Mouse (Mus musculus) heart, embryonic 10.5 days (tissue): ENCODE results near the gene Nucks1. TPM values are rescaled to one million over a fixed set of nuclear protein-coding genes. Genes with fewer than 3 reads are reported as not detected.

Source experiments
- DNase-seq: peaks from one replicate; pipeline ENCODE4 v3.0.0-alpha.2; 2017; ENCODE audit warnings: low spot score
- H3K27ac ChIP-seq: fragments of 300-500 bp; sonication (generic); 2 replicates; pipeline ENCODE4 v1.5.1; 2016; ENCODE audit warnings: mild to moderate bottlenecking
- H3K27me3 ChIP-seq: fragments of 300-500 bp; sonication (generic); 2 replicates; pipeline ENCODE4 v1.6.1; 2016; ENCODE audit warnings: mild to moderate bottlenecking; ENCODE audit not compliant: poor library complexity, insufficient read depth, severe bottlenecking
- H3K36me3 ChIP-seq: fragments of 300-500 bp; sonication (generic); 2 replicates; pipeline ENCODE4 v1.6.1; 2016; ENCODE audit warnings: mild to moderate bottlenecking, moderate library complexity
- H3K4me1 ChIP-seq: fragments of 300-500 bp; sonication (generic); 2 replicates; pipeline ENCODE4 v1.6.1; 2016; ENCODE audit warnings: mild to moderate bottlenecking
- H3K4me3 ChIP-seq: fragments of 300-500 bp; sonication (generic); 2 replicates; pipeline ENCODE4 v1.5.1; 2016; ENCODE audit warnings: mild to moderate bottlenecking, moderate library complexity
- H3K9me3 ChIP-seq: fragments of 300-500 bp; sonication (generic); 2 replicates; pipeline ENCODE4 v1.6.1; 2016; ENCODE audit warnings: mild to moderate bottlenecking, moderate library complexity
- WGBS: fragments of 180-500 bp; shearing (Covaris S2); methylation state at CpG from one replicate; pipeline ENCODE4 v1.1.7; 2016; 5-methylcytosine and 5-hydroxymethylcytosine counted together
- polyA plus RNA-seq: library from polyadenylated mRNA; unstranded; fragments of >200 nt; fragmentation: Nextera tagmentation; extraction: Ambion mirVana; gene quantifications from 2 replicates; pipeline ENCODE4 v1.2.1, GENCODE M21; 2016

The Nucks1 gene
- 58.3 and 81.0 TPM in 2 replicates for polyA plus RNA-seq

DNA sequence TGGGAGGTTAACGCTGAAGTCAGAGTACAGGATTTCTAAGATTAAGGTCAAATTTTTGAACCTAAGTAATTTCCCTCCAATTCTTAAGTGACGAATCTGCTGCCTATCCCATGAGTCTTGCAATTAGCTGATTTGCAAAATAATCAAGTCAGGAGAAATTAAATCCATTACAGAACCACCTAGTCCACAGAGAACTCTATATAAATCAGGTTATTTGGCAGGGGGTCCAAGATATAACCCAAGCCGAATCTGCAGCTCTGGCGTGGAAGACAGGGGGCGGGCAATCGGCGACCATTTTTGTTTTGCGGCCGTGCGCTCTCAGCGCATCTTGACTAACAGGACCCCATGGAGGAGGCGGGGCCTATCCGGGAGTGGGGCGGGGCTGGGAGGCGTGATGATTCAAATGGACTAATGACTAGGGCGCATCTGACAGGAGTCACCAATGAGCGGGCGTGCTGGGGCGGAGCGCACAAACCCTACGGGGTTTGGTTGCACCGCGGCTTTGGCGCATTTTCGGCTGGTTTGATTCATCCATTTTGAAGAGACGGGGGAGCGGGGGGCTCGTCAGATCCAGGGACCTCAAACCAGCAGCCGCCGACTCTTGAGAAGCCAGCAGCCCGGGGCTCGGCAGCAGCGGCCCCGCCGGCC lies at the start of gene Nucks1:
Gene Nucks1 (plus strand): TSS at position 534 of the 648 bp plus-strand sequence.
- H3K36me3 ChIP-seq: 0 out of 2 replicates have a peak, but pooled peaks cover 8% of the 10 kb centered on the region
- under 1% methylated on average over 35 of the region's 35 CpGs for WGBS
- H3K9me3 ChIP-seq: no peaks in the 10 kb centered on the region
- peak within 1 kb of the TSS; percentile 99 for H3K4me3 ChIP-seq
- H3K27me3 ChIP-seq: peaks cover 23% of the 10 kb centered on the region
- peak; percentile 100 for DNase-seq
- peaks cover 9% of the 10 kb centered on the region; the same call in 1 of the 2 replicates for H3K4me1 ChIP-seq
- peak within 1 kb of the TSS; percentile 100 for H3K27ac ChIP-seq

DNA sequence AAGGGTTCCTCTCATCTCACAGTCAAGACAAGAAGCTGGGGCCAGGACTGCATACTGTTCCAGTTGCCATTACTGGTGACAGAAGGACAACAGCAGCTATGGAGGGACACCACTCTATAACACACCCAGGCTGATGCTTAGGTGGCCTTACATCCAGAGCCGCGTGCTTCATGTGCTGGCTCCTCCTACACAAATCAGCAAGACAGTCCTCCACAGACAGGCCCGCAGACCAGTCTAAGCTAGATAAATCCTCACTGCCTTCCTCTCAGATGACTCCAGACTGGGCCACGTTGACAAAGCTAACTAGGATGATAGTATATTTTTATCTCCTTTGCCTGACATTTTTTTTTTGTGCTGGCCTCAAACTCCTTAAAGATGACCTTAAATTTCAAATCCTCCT lies 48.5 kb upstream of the Nucks1 start:
- Histone ChIP-seq H3K27ac (no peak overlapping the region), H3K4me3 (no peak overlapping the region), H3K27me3 (no peaks in the 10 kb centered on the region), H3K36me3 (no peaks in the 10 kb centered on the region), H3K9me3 (no peaks in the 10 kb centered on the region), H3K4me1 (no peaks in the 10 kb centered on the region)
- 64% methylated on average over 4 of the region's 4 CpGs for WGBS
- no peak for DNase-seq

DNA sequence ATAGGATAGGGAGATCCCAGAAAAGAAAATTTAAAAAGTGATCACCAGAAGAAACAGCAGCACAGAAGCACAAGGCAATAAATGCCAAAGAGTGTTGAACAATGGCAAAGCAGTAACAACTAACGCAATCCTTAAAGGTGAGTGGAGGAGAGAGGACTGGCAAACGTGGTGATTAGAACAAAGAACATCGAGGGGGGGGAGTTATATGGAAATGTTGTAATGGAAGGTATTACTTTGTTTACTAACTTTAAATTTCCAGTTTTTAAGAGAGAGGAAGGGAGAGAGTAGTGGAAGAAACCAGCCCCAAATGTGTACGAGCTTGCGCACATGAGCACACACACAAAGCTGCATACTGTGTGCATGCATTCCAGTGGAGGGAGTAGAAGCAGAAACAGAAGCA lies 44.7 kb upstream of the Nucks1 start:
- no peak overlapping the region for H3K27ac ChIP-seq
- no peaks in the 10 kb centered on the region; the same call in 1 of the 2 replicates for H3K27me3 ChIP-seq
- no peaks in the 10 kb centered on the region for H3K36me3 ChIP-seq
- WGBS: 75% methylated on average over 5 of the region's 5 CpGs
- no peak for DNase-seq
- H3K4me1 ChIP-seq: peaks cover 7% of the 10 kb centered on the region
- H3K9me3 ChIP-seq: no peaks in the 10 kb centered on the region
- H3K4me3 ChIP-seq: no peak overlapping the region

DNA sequence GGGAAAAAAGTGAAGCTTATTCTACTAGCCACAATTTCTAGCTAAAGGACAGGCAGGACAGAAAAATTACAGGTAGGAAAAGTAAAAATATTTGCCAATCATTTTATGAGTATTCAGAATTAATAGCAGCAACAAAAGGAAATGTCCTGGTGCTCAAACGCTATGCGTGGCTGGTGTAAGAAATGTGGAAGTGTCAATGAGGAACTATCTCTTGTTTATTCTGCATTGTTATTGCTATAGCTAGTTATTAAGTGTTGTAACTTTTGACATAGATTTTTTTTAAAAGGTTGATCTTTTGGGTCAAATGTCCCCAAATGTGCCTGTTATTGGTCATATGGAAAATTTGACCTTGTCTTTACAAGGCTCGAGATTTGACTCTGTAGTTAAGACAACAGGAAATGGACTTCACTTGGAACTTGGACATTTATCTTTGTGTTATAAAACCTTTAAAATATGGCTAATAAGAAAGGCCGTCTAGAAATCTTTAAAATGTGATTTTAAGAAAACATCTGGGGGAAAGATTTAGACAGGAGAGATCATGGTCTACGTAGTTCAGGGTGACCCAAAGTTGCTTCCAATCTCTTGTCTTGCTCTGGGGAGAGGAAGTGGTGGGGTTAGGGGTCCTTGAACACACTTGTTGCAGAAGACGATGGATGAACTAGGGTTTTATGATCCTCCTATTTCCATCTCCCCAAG lies 43.9 kb upstream of the Nucks1 start:
- DNase-seq: no peak
- 75% methylated on average over 6 of the region's 6 CpGs for WGBS
- Histone ChIP-seq H3K9me3 (no peaks in the 10 kb centered on the region), H3K4me3 (peak overlapping the region; percentile 76; the same call in 1 of the 2 replicates), H3K4me1 (peaks cover 7% of the 10 kb centered on the region), H3K36me3 (no peaks in the 10 kb centered on the region), H3K27ac (no peak overlapping the region), H3K27me3 (no peaks in the 10 kb centered on the region; the same call in 1 of the 2 replicates)

DNA sequence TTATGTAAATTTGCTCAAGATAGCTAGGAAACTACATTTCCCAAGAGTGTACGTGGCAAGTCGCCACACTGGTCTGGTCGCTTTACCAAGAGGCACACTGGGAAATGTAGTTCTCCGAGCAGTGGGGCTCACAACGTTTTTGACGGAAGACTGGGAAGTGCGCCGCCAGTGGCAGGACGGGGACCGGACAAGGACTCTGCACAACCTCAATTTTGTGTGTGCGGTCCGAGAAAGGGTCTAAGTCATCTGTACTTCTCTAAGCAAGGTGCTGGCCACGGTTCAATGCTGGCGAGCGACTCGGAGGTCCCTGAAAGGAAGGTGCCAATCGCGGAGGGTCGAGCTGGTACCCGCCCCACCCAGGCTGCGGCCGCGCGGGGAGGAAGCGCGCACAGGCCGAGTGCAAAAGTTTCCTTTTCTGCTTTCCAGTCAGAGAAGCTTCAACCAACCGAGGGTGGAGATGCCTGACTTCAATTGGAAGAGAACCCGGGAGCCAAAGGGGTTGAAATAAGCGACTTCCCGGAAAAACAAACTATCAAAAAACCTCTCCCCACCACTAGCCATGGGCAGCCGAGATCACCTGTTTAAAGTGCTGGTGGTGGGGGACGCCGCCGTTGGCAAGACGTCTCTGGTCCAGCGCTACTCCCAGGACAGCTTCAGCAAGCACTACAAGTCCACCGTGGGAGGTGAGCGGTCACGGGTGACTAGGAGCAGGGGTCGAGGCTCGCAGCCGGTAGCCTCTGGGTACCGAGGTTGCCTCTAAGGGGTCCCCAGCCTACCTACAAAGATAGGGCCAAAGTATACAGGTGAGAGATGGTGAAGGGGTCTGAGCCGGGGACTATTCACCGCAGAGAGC lies 43.0 kb upstream of the Nucks1 start, which contains the start of gene Rab29:
Gene Rab29 (plus strand): TSS at position 132 of the 853 bp plus-strand sequence.
- 2% methylated on average over 46 of the region's 46 CpGs for WGBS
- peaks cover 7% of the 10 kb centered on the region for H3K4me1 ChIP-seq
- no peaks in the 10 kb centered on the region for H3K9me3 ChIP-seq
- peak within 1 kb of the TSS; percentile 87 for H3K27ac ChIP-seq
- H3K27me3 ChIP-seq: no peaks in the 10 kb centered on the region; the same call in 1 of the 2 replicates
- no peaks in the 10 kb centered on the region for H3K36me3 ChIP-seq
- H3K4me3 ChIP-seq: peak within 1 kb of the TSS; percentile 76
- peak; percentile 96 for DNase-seq

DNA sequence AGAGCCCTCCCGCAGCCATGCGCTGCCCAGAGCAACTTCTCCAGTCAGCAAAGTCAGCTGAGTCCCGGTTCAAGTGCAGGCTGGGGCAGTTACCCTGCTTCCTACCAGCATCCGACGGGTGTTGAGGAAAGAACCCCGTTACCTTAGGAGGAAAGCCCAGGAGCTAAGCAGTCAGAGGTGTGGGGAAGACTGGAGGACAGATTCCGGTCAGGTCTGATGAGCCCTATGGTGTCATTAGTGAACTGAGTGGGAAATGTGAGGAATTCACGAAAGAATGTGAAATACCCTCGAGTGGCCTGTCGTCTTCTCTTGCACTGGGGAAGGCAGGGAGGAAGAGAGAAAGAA lies 42.4 kb upstream of the Nucks1 start:
- no peak for DNase-seq
- Histone ChIP-seq H3K27me3 (no peaks in the 10 kb centered on the region; the same call in 1 of the 2 replicates), H3K4me3 (peak overlapping the region; percentile 76), H3K4me1 (peaks cover 7% of the 10 kb centered on the region), H3K36me3 (no peaks in the 10 kb centered on the region), H3K9me3 (no peaks in the 10 kb centered on the region), H3K27ac (peak overlapping the region; percentile 87)
- WGBS: 22% methylated on average over 10 of the region's 10 CpGs

DNA sequence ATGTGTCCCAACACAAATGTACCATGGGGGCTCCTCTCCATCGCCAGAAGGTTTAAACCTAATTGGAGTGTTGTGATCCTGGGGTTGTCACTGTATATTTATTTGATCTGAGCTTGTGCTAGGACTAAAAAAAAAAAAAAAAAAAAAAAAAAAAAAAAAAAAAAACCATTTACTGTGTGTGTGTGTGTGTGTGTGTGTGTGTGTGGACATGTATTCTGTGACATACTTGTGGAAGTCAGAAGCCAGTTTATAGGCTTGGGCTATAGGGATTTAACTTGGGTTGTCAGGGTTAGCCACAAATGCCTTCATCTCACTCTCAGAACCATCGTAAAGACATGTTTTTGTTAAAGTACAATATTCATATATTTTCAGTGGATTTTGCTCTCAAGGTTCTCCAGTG lies 40.8 kb upstream of the Nucks1 start:
- no peak for DNase-seq
- Histone ChIP-seq H3K4me1 (peaks cover 7% of the 10 kb centered on the region), H3K9me3 (no peaks in the 10 kb centered on the region), H3K36me3 (no peaks in the 10 kb centered on the region), H3K27ac (no peak overlapping the region), H3K27me3 (no peaks in the 10 kb centered on the region; the same call in 1 of the 2 replicates), H3K4me3 (no peak overlapping the region)
- WGBS: 80% methylated on average over 2 of the region's 2 CpGs

DNA sequence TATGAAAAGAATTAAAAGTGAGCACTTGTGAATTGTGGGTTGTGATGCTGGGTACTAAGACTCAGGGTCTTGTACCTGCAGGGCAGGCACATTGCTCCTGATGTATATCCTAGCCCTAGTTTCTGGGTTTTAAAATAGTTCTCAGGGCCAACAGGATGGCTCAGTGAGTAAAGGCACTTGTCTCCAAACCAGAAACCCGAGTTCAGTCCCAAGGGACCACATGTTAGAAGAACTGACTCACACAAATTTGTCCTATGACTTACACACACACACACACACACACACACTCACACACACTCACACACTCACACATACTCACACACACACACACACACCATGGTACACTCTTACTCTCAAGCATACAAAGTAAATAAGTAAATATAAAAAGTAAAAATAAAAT lies 37.5 kb upstream of the Nucks1 start:
- Histone ChIP-seq H3K4me1 (peaks cover 3% of the 10 kb centered on the region), H3K27ac (no peak overlapping the region), H3K27me3 (no peaks in the 10 kb centered on the region; the same call in 1 of the 2 replicates), H3K9me3 (no peaks in the 10 kb centered on the region), H3K36me3 (no peaks in the 10 kb centered on the region), H3K4me3 (no peak overlapping the region)
- no peak for DNase-seq
- WGBS: 38% methylated on average over 1 of the region's 1 CpGs

DNA sequence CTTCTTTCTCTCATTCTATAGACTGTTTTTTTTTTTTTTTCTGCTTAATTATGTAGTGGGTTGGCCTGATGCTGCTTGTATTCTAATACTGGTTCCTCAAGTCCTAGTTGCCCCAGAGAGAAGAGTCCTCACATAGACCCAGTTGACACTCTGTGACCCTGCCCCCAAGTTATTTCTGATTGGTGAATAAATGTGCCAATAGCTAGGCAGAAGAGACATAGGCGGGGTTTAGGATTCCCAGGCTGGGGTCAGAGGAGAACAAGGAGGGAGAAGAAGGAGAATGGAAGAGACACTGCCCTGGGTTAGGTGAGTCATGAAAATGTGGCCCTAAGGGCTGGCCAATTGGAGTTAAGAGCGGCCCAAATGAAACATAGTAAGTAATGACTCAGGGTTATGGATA lies 30.5 kb upstream of the Nucks1 start:
- no peak overlapping the region for H3K27ac ChIP-seq
- DNase-seq: no peak
- H3K4me1 ChIP-seq: no peaks in the 10 kb centered on the region
- H3K4me3 ChIP-seq: no peak overlapping the region
- no peaks in the 10 kb centered on the region for H3K36me3 ChIP-seq
- no peaks in the 10 kb centered on the region for H3K27me3 ChIP-seq
- H3K9me3 ChIP-seq: no peaks in the 10 kb centered on the region
- WGBS: 64% methylated on average over 2 of the region's 2 CpGs

DNA sequence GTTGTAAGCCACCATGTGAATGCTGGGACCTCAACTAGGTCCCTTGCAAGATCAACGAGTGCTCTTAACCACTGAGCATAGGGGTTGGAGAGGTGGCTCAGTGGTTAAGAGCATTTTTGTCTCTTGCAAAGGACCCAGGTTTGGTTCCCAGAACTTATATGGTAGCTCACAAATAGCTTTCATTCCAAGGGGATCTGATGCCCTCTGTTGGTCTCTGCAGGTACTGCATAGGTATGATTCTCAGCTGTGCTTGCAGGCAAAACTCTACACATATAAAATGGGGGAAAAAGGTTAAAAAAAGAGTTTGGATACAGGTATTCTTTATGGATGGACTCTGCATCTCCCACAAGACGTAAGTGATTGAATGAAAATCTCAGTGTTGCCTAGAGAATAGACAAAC lies 27.5 kb upstream of the Nucks1 start:
- WGBS: 50% methylated on average over 2 of the region's 2 CpGs

DNA sequence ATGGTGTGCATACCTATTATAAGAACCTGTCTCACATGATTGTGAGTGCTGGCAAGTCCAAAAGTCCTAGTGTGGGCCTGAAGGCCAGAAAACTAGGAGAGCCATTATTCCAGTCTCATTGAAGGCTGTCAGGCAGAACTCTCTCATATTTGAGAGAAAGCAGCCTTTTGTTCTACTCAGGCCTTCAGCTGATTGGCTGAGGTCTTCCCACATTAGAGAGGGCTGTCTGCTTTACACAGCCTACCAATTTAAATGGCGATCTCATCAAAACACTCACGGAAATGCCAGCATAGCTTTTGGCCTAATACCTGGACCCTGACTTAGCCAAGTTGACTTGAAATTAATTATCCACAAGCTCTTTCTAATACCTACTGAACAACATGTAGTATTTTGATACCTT lies 24.2 kb upstream of the Nucks1 start:
- H3K36me3 ChIP-seq: no peaks in the 10 kb centered on the region
- WGBS: 68% methylated on average over 2 of the region's 2 CpGs
- H3K27ac ChIP-seq: no peak overlapping the region
- H3K27me3 ChIP-seq: no peaks in the 10 kb centered on the region
- H3K9me3 ChIP-seq: no peaks in the 10 kb centered on the region
- DNase-seq: no peak
- no peak overlapping the region for H3K4me3 ChIP-seq
- no peaks in the 10 kb centered on the region for H3K4me1 ChIP-seq

More for the DNA sequence above, 27.5 kb upstream of the Nucks1 start:
- no peak for DNase-seq
- Histone ChIP-seq H3K27me3 (no peaks in the 10 kb centered on the region), H3K9me3 (no peaks in the 10 kb centered on the region), H3K4me1 (no peaks in the 10 kb centered on the region), H3K27ac (no peak overlapping the region), H3K4me3 (no peak overlapping the region), H3K36me3 (no peaks in the 10 kb centered on the region)

DNA sequence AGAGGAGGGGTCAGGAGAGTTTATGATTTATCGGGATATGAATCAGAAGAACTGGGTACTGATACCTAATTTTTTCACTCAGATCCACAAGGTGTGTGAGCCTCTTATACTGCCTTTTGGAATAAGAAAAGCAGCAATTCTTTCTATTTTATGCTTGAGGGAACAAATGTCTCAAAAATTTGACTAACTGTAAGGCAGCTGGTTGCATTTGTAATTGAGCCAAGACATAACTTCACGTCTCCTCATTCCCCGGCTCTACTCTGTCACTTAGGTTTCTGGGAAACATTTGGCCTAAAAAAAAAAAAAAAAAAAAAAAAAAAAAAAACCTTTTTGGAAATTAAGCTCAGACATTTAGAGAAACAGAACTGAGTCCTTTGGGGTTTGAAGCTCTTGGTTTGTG lies 23.7 kb upstream of the Nucks1 start:
- H3K4me3 ChIP-seq: no peak overlapping the region
- H3K9me3 ChIP-seq: no peaks in the 10 kb centered on the region
- no peaks in the 10 kb centered on the region for H3K36me3 ChIP-seq
- no peaks in the 10 kb centered on the region for H3K27me3 ChIP-seq
- H3K27ac ChIP-seq: no peak overlapping the region
- no peaks in the 10 kb centered on the region for H3K4me1 ChIP-seq
- 88% methylated on average over 3 of the region's 3 CpGs for WGBS
- no peak for DNase-seq
